Mouse (Mus musculus): Measurements from ENCODE around the gene Herpud1.

Herpud1 gene

DNA sequence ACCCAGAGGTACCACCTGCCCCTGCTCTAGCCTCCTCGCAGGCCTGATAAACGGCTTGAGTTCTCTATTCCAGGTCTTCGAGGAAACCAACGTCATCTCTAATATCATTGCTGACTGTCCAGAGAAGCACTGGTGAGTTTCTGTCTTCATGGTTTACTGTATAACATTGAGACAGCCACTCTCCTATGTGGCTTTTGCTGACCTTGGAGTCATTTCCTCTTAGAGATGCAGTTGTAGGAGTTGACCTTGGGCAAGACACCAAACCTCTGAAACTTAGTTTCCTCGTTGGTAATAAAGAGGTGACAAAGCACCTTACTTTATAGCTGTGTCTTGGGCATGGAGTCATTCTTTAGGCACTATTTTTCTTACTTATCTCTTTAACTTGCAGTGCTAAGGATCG lies 26.3 kb downstream of the Herpud1 start:
- DNase-seq = no peak

DNA sequence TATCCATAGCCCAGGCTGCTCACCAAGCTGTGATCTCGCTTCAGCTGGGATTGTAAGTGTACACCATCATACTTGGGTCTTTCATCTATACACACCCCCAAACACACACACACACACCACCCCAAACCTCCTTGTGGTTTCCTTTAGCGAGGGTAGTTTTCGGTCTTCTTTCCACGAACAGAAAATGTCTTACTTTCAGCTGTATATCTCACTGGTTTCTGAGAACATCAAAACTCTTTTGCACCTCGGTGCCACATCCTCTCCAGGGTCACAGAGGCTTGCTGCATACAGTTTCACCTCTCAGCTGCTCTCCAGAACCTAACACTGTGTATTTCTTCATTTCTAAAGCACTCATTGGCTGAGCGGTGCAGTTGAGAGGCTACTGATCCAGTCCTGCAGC lies 27.3 kb downstream of the Herpud1 start:
- no peak for DNase-seq

DNA sequence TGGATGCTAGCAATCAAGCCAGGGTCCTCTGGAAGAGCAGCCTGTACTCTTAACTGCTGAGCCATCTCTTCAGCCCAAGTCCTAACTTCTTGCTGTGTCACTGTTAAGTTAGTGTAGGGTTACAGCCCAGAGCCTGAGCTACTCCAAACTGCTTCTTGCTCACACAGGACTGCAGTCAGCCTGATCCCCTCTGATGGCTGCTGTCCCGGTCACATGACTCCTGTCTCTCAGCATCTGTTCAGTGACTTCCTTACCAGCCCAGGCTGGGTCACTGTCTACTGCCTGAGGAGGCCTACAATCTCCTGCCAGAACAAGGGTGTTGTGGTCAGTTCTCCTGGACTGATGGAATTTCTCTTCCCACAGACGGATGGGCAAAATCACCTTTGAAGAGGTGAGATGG lies 29.0 kb downstream of the Herpud1 start:
- no peak for DNase-seq

DNA sequence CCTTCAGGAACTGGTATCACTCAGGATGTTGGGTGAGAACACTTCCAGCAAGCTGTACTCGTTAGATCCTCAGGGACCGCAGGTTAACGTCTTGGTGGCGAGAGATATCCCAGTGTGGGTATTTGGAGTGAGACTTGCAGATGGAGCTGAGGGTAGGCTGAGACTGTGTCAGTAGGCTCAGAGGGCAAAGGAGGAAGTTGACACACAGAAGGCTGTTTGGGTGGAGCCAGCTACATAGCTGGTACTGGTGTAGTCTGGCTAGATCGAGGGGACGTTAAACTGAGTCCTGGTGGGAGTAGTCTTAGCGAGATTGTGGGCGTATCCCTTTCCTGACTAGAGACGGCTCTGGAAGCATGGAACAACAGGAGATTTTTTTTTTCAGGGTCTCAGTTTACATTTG lies 31.8 kb downstream of the Herpud1 start:
- DNase-seq = no peak

DNA sequence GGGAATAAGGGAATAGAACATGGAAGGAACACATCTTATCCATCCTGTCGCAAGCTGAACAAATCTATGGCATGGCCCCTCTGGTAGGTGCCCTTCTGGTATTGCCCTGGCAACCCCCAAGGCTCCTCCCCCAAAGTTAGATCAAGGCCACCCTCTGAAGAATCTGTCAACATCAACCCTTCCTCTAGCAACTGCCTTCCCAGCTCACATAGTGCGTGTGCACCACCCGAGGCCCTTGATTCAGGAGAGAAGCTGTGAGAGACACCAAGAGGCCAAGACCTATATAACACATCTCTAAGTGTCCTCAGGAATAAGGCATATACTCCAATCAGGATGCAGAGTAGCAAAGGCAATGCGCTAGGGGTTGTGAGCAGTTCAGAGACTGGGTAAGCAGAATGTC lies 36.0 kb downstream of the Herpud1 start:
- no peak for DNase-seq

DNA sequence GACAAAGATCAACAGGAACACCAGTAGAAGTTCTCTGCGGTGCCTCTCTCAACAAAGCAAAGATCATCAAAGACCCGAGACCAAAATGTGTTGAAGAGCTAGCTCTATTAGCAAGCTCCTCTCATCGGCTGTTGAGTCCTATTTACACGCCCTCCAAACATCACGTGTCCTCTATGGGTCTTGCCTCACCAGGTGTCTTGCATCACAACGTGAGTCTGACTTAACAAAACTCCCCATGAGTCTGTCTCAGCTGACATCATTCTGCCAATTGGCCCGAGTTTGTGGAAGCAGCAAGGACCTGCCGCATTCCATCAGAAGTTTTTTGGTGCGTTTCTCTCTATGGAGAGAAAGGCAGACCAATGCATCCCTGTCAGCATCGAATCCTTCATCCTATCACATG lies 41.7 kb downstream of the Herpud1 start:
- no peak for DNase-seq

DNA sequence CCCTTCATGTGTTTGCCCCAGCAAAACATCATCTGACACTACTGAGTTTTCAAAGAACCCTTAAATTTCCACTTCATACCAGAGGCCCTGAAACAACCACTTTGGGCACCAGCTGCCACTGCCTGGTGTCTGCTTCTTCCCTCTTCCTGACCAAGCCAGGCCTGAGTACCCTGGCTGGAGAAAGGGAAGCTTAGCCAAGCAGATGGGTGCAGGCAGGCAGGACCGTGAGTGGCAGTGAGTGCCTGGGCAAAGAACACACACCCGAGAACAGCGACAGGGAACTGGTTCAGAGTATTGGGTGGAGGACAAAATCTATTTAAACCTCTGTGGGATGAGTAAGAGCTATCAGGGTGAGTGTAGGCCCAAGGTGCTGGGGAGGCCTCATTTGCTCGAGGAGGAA lies 42.2 kb downstream of the Herpud1 start:
- no peak for DNase-seq

DNA sequence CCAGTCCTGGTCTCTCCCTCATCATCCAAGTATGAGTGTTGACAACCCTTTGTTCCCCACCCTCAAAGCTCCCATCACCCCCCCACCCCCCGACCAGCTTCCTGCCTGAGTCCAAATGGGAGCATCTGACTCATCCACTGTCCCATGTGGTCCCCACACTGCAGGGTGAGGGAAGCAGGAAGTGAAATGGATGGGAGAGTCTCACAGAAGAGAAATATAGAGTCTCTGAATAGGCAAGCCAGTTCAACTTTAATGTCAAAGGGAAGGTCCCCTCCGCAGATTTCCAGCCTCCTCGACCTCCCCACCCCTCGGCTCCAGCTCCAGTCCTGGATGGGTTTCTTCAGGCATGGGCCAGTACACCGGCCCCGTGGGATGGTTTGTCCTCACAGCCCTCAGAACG lies 43.1 kb downstream of the Herpud1 start:
- DNase-seq = no peak

DNA sequence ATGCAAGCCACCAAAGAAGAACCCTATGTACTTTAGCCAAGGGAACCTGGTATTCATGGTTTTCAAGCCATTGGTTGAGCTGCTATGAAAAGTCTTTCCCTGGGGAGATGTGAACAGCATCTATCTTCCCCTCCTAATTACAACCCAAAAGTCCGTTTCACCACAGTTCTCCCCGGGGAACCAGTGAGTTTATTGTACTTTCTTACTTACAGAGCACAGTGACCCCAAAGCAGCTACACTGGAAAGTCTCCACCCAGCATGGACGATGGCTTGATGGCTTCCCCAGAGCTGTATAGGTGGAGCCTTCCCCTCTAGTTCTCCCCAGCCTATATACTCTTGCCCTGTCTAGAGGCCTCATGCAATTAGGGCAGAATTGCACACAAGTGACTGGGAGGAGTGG lies 46.0 kb downstream of the Herpud1 start:
- DNase-seq = no peak

DNA sequence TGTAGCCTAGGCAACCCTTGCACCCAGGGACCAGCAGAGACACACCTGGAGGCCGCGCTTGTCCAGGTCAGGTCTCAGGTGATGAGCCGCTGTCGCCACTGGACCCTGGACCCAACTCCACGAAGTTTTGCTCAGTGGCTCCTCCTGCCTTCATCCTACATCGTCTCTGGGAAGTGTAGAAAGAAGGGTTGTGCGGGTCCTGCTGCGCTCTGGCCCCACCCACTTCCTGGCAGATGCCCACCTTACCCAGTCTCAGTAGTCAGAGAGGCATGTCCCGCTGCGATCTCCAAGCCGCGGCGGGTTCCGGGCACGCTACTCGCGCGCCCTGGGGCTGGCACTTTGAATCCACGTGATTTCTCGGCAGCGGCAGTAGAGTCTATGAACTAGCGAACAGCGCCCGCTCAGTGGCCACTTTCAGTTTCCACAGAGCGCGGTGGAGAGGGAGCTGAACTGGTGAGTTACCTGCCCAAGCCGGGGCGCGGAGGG lies 47.8 kb downstream of the Herpud1 start, which contains the start of gene Nlrc5:
TSS of gene Nlrc5 (plus strand) at position 376 of the 486 bp plus-strand sequence.
- peak; percentile 79 to 89 for DNase-seq

DNA sequence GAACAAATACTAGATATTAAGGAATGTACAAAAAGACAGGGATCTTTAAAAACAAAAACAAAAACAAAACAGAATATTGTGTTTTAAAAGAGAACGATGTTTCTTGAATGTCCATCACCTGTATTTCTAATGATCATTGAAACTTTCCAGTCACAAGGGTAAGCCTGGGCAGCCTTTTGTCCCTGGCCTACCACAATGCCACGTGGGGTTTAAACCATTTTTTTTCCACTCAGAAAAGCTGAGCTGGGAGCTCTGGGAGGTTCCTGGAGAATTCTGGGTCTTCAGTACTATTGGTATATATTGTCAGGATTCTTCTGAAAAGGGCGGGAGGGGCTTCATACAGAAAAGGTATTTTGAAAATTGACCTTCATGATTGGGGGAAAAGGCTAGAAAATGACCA lies 48.7 kb downstream of the Herpud1 start:
- DNase-seq = no peak

DNA sequence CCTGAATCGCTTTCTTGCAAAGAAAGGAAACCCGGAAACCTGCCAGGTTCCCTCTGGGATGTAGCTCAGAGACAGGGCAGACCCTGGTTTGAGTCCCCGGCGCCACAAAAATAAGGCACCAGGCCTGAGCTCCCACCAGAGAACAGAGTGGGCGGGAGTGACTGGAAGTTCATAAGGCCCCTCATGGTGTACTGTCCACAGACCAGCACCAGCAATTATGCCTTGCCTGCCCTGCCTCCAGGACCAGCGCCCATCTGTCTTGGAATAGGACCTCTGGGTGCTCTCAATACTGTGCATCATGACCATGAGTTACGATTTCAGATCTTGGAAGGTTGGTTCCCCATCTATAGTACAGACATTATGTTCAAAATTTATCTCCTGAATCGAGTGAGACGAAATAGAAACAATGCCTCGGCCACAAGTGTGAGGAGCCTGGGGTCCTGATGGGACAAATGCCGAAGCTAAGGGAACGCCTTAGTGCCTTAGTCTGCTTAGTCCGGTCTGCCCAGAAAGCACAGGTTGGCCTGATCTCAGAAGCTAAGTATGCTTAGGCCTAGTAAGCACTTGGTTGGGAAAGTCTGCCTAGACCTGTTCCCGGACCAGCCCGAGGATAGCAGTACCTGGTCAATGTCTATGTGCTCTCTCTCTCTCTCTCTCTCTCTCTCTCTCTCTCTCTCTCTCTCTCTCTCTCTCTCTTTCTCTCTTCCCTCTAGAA lies 49.3 kb downstream of the Herpud1 start:
- DNase-seq = no peak

DNA sequence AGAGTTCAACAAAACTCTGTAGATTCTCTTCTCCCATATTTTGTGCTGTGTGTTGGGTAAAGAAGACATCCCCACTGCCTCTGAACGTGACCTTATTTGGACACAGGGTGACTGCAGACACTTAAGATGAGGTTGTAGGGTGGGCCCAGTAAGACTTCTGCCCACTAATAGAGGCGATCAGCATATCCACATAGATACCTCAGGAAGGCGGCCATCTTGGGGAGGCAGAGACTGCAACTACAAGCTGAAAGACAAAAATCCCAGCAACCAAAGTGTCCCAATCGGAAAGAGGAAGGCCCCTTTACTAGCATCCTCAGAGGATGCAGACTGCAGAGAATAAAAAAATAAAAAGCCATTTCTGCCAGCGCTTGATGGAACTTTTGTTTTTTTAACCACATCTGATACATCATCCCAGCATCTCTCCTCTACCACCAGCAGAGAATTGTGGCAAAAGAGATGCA lies 49.9 kb downstream of the Herpud1 start:
- DNase-seq = no peak

DNA sequence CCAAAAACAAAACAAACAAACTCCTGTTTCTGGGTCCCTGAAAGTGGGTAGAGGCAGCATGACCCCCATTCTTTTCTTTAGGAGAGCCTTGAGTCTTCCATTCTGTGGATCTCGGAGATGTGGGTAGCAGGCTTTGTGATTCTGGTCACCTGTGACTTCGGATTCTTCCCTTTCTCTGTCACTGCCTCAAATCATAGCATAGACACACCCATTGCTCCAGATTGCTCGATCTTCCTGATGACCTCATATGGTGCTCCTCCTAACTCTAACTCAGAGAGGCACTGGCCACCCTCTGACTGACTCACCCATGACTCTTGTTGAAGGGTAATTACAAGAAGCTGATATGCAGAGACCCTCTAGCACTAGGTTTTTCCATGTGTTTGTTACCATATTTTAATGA lies 50.7 kb downstream of the Herpud1 start:
- DNase-seq = no peak

DNA sequence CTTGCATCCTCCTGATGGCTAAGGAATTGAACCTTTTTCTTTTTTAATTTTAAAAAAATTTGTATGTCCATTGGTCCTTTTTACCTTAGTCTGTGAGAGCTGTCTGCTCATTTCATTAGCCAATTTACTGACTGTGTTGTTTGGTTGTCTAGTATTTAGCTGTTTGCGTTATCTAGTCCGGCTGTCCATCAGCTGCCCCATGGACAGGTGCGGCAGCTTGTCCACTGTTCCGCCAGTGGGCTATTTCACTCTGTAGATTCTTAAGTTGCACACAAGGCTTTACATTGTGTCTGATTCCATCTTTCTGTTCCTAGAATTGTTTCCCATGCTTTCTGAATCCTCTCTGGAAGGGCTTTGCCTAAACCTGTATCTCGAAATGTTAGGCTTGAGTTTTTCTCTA lies 52.4 kb downstream of the Herpud1 start:
- no peak for DNase-seq

DNA sequence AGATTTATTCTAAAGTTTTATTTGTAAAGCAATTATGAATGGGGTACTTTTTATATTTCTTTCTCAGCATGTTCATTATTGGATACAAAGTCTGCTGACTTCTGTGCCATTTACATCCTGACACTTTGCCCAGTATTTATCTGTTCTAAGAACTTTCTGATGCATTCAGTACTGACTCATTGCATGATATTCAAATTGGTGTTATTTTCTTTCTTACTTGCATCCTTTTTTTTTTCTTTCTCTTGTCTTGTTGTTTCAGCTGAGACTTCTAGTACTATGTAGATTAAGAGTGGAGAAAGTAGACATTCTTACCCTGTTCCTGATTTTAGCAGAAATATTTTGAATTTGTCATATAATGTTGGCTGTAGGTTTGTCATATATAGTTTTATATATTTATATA lies 53.5 kb downstream of the Herpud1 start:
- DNase-seq = no peak

DNA sequence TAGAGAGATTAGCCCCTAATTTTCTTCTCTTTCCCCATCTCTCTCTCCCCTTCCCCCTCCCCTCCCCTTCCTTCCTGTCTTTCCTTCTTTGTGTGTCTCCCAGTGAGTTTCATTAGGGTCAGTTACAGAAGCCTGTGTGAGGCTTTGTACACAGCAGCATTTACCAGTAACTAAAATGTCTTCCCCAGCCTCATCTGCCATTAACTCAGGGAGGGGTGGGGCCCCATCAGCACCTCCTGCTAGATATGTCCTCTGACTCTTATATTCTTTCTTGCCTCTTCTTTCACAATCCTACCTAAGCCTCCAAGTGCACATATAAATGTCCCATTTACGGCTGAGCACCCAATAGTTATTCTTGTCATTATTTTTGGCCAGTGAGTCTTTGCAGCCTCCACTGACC lies 54.2 kb downstream of the Herpud1 start:
- DNase-seq = no peak

DNA sequence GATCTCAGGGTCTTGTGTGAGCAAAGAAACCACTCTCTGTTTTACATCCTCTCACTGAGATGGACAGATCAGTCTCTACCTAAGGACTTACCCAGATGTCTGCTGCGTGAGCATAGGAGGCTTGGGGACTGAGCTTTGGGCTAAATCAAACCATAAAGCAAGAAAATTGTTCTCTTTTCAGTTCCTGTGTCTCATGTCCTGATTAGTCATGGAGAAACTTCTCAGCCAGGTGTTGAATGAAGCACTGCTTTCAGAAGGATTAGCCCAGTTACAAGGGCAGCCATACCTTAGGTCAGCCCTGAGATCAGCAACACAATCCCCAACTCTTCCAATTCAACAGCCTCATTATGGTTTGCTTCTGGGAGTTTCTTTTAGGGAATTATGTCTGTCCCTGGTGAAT lies 55.4 kb downstream of the Herpud1 start:
- no peak for DNase-seq

DNA sequence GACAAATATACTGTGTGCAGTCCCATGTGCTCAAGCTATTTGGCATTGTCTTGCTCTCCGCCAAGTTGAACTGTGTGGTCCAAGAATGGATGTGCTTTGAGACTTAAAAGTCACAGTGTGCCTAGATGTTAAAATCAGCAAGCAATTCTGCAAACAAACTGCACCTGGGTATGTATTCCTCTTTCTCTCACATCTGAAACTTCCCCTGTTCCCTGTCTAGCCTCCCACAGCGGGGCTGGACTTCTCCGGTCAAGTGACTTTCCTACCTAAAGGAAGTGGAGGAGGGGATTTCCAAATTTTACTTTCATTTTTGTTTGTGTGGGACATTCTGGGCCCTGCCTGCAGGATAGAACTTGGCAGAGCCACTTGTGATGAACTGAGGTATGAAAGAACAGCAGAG lies 56.9 kb downstream of the Herpud1 start:
- peak; percentile 14 to 19 for DNase-seq

DNA sequence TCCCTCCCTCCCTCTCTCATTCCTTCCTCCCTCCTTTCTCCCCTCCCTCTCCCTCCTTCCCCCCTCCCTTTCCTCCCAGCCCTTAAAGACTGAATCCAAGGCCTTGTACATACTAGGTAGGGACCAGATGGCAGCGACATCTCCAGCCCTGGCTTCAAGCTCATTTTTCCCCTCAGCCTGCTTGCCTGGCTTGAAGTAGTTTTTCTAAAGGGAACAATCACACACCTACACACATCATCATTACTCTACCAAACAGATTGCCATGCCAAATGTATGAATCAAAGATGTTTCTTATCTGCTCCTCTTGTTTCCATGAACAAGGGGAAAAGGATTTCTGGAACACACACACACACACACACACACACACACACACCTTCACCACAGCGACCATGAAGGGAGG lies 58.2 kb downstream of the Herpud1 start:
- DNase-seq = no peak

Measured in kidney, postnatal 36 days (tissue).